Mouse (Mus musculus) olfactory bulb, adult 2 months (tissue): ENCODE measurements around the gene Tll2.

Experiments used
- CTCF ChIP-seq: fragments of 200-500 bp; IDR thresholded peaks from 2 replicates; pipeline ENCODE4 v1.5.1; 2012; ENCODE audit warnings: low read depth, mild to moderate bottlenecking, low read length, moderate library complexity; ENCODE audit not compliant: insufficient read depth
- POLR2A ChIP-seq: fragments of 200-500 bp; IDR thresholded peaks from 2 replicates; pipeline ENCODE4 v1.6.1; 2012; ENCODE audit warnings: mild to moderate bottlenecking, low read depth, low read length, moderate library complexity; ENCODE audit not compliant: insufficient read depth

DNA sequence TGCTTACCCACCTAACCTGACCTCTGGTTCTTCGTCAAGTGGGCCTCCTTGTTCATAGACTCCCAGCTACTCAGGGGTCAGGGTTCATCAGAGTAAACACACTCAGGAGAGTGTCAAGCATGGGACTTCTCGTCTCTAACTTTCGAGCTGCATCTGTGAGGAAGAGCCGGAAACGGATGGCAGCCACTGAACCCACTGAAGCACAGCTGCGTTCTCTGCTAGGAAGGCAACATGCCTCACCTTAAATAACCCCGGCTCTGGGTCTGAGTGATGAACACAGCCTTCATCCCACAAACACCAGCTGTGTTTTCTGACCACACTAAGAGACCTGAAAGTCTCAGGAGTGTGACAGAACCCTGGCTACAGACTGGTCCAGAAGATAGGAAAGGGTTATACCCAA, 167.5 kb downstream of the Tll2 start:
- no peak for TF ChIP-seq POLR2A
- TF ChIP-seq CTCF: no peak
